Mouse (Mus musculus) intestine, postnatal 0 days (tissue): ENCODE measurements at regions not wholly inside any gene's neighbourhood (a gene's known extent, or its start where the extent isn't known, plus 50 kb on each side); places are given as distances from the start of the nearest gene placed in this dataset.

Experiments used
- ATAC-seq: fragments of 200-750 bp; cut with Nextera tagmentation; 2 replicates; pipeline ENCODE4 v1.8.0; 2017; ENCODE audit warnings: mild to moderate bottlenecking, moderate TSS enrichment, moderate library complexity
- H3K27ac ChIP-seq: fragments of 300-500 bp; sonication (generic); 2 replicates; pipeline ENCODE4 v1.5.1; 2014; ENCODE audit warnings: mild to moderate bottlenecking, low read depth, low read length, moderate library complexity
- H3K27me3 ChIP-seq: fragments of 300-500 bp; sonication (generic); replicated peaks from 2 replicates; pipeline ENCODE4 v1.6.1; 2014; ENCODE audit warnings: low read length, mixed read lengths; ENCODE audit not compliant: control insufficient read depth, insufficient read depth
- H3K36me3 ChIP-seq: fragments of 300-500 bp; sonication (generic); 2 replicates; pipeline ENCODE4 v1.6.1; 2014; ENCODE audit warnings: mild to moderate bottlenecking, moderate library complexity; ENCODE audit not compliant: control insufficient read depth, insufficient read depth
- H3K4me1 ChIP-seq: fragments of 300-500 bp; sonication (generic); replicated peaks from 2 replicates; pipeline ENCODE4 v1.6.1; 2014; ENCODE audit warnings: antibody characterized with exemption, low read length, mixed read lengths; ENCODE audit not compliant: control insufficient read depth, insufficient read depth
- H3K4me2 ChIP-seq: fragments of 300-500 bp; sonication (generic); replicated peaks from 2 replicates; pipeline ENCODE4 v1.6.1; 2014; ENCODE audit warnings: low read depth, mild to moderate bottlenecking, moderate library complexity
- H3K4me3 ChIP-seq: fragments of 300-500 bp; sonication (generic); 2 replicates; pipeline ENCODE4 v1.5.1; 2014; ENCODE audit warnings: low read depth, low read length
- H3K9ac ChIP-seq: fragments of 300-500 bp; sonication (generic); 2 replicates; pipeline ENCODE4 v1.6.1; 2014; ENCODE audit warnings: mild to moderate bottlenecking, low read depth, low read length
- H3K9me3 ChIP-seq: fragments of 300-500 bp; sonication (generic); 2 replicates; pipeline ENCODE4 v1.6.1; 2016; ENCODE audit warnings: mixed run types; ENCODE audit not compliant: control insufficient read depth
- CTCF ChIP-seq: sonication (generic); IDR thresholded peaks from 2 replicates; pipeline ENCODE4 v1.5.1; 2016; ENCODE audit warnings: low read depth, mild to moderate bottlenecking, control low read depth, antibody characterized with exemption, moderate library complexity
- WGBS: fragments of 180-500 bp; shearing (Covaris S2); extraction: QIAGEN DNeasy Blood & Tissue Kit; methylation state at CpG from one replicate; pipeline ENCODE4 v1.1.7; 2014; 5-methylcytosine and 5-hydroxymethylcytosine counted together

GRCm38 (mm10) chr16:25587879-25588347, 95.7 kb upstream of the Trp63 start:
- TF ChIP-seq CTCF, result no peak
- Histone ChIP-seq H3K27ac (no peak overlapping the region), H3K4me2 (no peak overlapping the region), H3K4me1 (no peaks in the 10 kb centered on the region), H3K36me3 (no peaks in the 10 kb centered on the region), H3K4me3 (no peak overlapping the region), H3K9me3 (no peaks in the 10 kb centered on the region), H3K9ac (no peak overlapping the region), H3K27me3 (no peaks in the 10 kb centered on the region)
- 84% methylated on average over 10 of the region's 10 CpGs for WGBS
- ATAC-seq, result no peak

DNA sequence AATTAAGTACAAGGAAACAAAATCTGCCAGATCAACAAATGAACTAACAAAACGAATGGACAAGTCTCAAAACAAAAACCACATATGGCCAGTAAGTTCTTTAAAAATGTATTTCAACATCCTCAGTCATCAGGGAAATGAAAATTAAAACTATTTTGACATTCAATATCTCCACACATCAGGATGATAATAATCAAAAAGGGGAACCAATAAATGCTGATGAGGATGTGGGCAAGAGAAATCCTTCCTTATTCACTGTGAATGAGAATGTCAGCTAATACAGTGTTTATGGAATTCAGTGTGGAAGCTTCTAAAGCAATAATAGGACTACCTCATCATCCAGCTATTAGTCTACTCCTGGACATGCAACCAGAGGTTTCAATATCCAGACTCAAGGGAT, 86.1 kb upstream of the Trp63 start:
- H3K27ac ChIP-seq, result no peak overlapping the region

DNA sequence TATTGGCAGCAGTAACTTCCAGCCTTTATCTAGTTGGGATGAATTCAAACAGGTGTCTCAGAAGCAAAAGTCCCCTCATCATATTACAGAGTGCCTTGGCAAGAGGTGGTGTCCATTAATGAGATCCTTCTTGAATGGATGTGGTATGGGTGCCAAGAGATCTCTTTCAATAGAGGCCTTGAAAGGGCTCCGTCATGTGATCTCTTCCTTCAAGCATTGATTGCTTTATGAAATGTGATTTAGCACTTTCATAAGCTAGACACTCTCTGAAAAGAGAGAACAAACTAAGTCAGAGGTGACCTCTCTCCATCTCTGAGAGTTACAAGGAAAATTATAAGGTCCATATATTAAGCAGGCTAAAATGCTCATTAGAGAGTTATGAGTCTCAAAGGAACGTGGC, 80.4 kb upstream of the Trp63 start:
- H3K9ac ChIP-seq, result no peak overlapping the region
- no peak overlapping the region for H3K4me2 ChIP-seq
- no peak overlapping the region for H3K4me3 ChIP-seq
- no peaks in the 10 kb centered on the region for H3K4me1 ChIP-seq
- H3K9me3 ChIP-seq, result no peaks in the 10 kb centered on the region
- H3K27ac ChIP-seq, result no peak overlapping the region
- TF ChIP-seq CTCF, result no peak
- ATAC-seq, result no peak
- no peaks in the 10 kb centered on the region for H3K27me3 ChIP-seq
- WGBS, result 79% methylated on average over 2 of the region's 2 CpGs
- H3K36me3 ChIP-seq, result no peaks in the 10 kb centered on the region

More for the DNA sequence above, 86.1 kb upstream of the Trp63 start:
- H3K9ac ChIP-seq, result no peak overlapping the region
- no peaks in the 10 kb centered on the region for H3K9me3 ChIP-seq
- H3K4me2 ChIP-seq, result no peak overlapping the region
- no peaks in the 10 kb centered on the region for H3K4me1 ChIP-seq
- no peaks in the 10 kb centered on the region for H3K27me3 ChIP-seq
- no peak overlapping the region for H3K4me3 ChIP-seq
- H3K36me3 ChIP-seq, result no peaks in the 10 kb centered on the region
- ATAC-seq, result no peak
- WGBS, result 76% methylated on average over 1 of the region's 1 CpGs
- TF ChIP-seq CTCF, result no peak

DNA sequence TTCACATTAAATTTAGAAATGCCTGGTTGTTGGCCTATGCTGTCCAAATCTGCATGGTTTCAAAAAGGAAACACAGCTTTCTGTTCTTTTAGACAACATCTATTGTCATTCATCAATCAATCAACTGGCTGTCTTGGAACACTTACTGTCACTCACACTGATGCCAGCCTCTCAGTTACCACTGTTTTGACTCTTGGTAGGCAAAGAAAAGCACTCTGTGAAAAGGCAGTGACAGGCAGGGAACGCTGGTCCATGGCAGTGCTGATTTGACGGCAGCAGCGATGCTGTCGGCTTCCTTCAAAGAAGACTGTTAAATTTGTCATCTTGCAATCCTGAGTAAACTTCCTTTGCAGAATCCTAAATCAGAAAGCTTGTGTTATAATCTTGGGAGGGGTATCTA, 68.3 kb upstream of the Trp63 start:
- Histone ChIP-seq H3K4me3 (no peak overlapping the region), H3K9me3 (no peaks in the 10 kb centered on the region), H3K36me3 (no peaks in the 10 kb centered on the region), H3K4me1 (no peaks in the 10 kb centered on the region), H3K27ac (no peak overlapping the region), H3K27me3 (no peaks in the 10 kb centered on the region), H3K9ac (no peak overlapping the region), H3K4me2 (no peak overlapping the region)
- 76% methylated on average over 4 of the region's 4 CpGs for WGBS
- ATAC-seq, result no peak
- TF ChIP-seq CTCF, result no peak

DNA sequence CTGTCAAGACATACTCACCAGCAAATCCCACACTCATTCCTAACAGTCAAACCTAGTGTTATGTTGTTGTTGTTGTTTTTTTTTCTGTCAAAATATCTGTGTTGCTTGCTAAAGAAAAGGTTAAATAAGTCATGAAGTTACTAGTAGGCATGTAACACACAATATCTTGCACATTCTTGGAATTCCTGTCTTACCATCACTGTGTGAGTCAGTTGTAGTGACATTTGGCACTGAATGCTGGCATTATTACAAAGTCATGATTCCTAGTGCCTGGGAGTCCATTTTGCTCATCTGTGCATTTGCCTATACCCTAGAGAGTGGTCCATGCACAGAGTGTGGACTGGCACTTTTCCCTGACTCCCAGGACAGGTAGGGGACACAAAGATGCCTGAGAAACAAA, 67.9 kb upstream of the Trp63 start:
- no peak overlapping the region for H3K4me2 ChIP-seq
- no peak for ATAC-seq
- H3K36me3 ChIP-seq, result no peaks in the 10 kb centered on the region
- H3K27me3 ChIP-seq, result no peaks in the 10 kb centered on the region
- no peaks in the 10 kb centered on the region for H3K9me3 ChIP-seq
- H3K4me3 ChIP-seq, result no peak overlapping the region
- no peak overlapping the region for H3K9ac ChIP-seq
- H3K4me1 ChIP-seq, result no peaks in the 10 kb centered on the region
- H3K27ac ChIP-seq, result no peak overlapping the region
- TF ChIP-seq CTCF, result no peak

GRCm38 (mm10) chr16:25618898-25619297, 64.7 kb upstream of the Trp63 start:
- Histone ChIP-seq H3K9ac (no peak overlapping the region), H3K9me3 (no peaks in the 10 kb centered on the region), H3K4me2 (no peak overlapping the region), H3K27ac (no peak overlapping the region), H3K4me1 (no peaks in the 10 kb centered on the region), H3K36me3 (no peaks in the 10 kb centered on the region), H3K27me3 (no peaks in the 10 kb centered on the region), H3K4me3 (no peak overlapping the region)
- WGBS, result 87% methylated on average over 4 of the region's 4 CpGs
- TF ChIP-seq CTCF, result no peak
- ATAC-seq, result no peak

- Histone ChIP-seq H3K36me3 (no peaks in the 10 kb centered on the region), H3K9me3 (no peaks in the 10 kb centered on the region), H3K9ac (no peak overlapping the region), H3K4me1 (no peaks in the 10 kb centered on the region), H3K4me2 (no peak overlapping the region), H3K4me3 (no peak overlapping the region), H3K27me3 (no peaks in the 10 kb centered on the region), H3K27ac (no peak overlapping the region)
- ATAC-seq, result no peak
- TF ChIP-seq CTCF, result no peak
- 80% methylated on average over 2 of the region's 2 CpGs for WGBS
Observed at GRCm38 (mm10) chr16:25622651-25623050, 60.9 kb upstream of the Trp63 start.
